Mouse (Mus musculus): ENCODE results near the gene Irgc1. TPM values are rescaled to one million over a fixed set of nuclear protein-coding genes. Genes with fewer than 3 reads are reported as not detected.

Irgc1 gene
- total RNA-seq, 1 experiment: not detected

DNA sequence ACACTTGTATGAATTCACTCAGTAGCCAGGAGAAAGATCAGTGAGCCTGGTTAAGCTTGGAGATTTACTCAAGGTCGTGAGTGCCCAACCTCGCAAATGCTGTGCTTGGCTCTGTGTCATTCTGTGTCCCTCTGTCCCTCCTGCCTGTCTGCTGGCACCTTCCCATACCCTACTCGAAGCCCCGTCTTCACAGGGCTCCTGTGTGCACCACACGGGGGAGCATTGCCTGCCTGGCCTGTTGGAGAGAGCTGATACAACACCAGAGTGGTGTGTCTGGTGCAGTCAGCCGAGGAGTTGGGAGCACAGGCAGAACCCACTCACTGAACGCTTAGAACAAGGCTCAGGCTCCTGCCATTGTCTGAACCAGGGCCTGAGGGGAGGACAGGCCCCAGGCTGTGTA is 30.4 kb downstream of the Irgc1 start:
- Histone ChIP-seq H3K27ac (ENCODE audit: insufficient read depth, low read depth, low read length, poor library complexity, severe bottlenecking) (no peak overlapping the region), H3K4me3 (ENCODE audit: insufficient read depth in 1 of 2, low read depth in 1 of 2, low read length in 2 of 2, poor library complexity in 1 of 2, severe bottlenecking in 1 of 2) (no peak overlapping the region), H3K9me3 (ENCODE audit: control insufficient read depth, insufficient read depth, low read depth, low read length) (no peaks in the 10 kb centered on the region), H3K36me3 (ENCODE audit: control insufficient read depth, insufficient read depth, low read length, poor library complexity, severe bottlenecking) (peaks cover 19% of the 10 kb centered on the region; the same call in 1 of the 2 replicates), H3K9ac (ENCODE audit: insufficient read depth, low read depth, low read length, poor library complexity, severe bottlenecking) (no peak overlapping the region), H3K4me1 (ENCODE audit: control insufficient read depth in 2 of 2, insufficient read depth in 2 of 2, low read length in 2 of 2, poor library complexity in 1 of 2) (no peaks in the 10 kb centered on the region)
- in situ Hi-C loops (cut with MboI; ENCODE audit: low sequenced_read_pairs in 2 of 2, unreplicated experiment in 2 of 2): loop anchor here in 1 of 2 experiments (25.0 kb wide), 1 partner anchor 91 kb away; the partner anchor contains the start of genes AC161166.1 and Zfp428
- no peak for DNase-seq (ENCODE audit: low read depth, low spot score)
- TF ChIP-seq ZNF384 (IDR thresholded peaks at IDR 0.05; ENCODE audit: low read depth, low read length): no peak
- no peak for TF ChIP-seq MAFK (IDR thresholded peaks at IDR 0.05; ENCODE audit: insufficient read depth, low read depth, low read length)
- no peak for TF ChIP-seq ZC3H11A (IDR thresholded peaks at IDR 0.05; ENCODE audit: borderline replicate concordance, low read depth, low read length)
- no peak for TF ChIP-seq HCFC1 (IDR thresholded peaks at IDR 0.05; ENCODE audit: borderline replicate concordance, insufficient read depth, low read length)
- TF ChIP-seq CHD2 (IDR thresholded peaks at IDR 0.05; ENCODE audit: low read depth, low read length): no peak

DNA sequence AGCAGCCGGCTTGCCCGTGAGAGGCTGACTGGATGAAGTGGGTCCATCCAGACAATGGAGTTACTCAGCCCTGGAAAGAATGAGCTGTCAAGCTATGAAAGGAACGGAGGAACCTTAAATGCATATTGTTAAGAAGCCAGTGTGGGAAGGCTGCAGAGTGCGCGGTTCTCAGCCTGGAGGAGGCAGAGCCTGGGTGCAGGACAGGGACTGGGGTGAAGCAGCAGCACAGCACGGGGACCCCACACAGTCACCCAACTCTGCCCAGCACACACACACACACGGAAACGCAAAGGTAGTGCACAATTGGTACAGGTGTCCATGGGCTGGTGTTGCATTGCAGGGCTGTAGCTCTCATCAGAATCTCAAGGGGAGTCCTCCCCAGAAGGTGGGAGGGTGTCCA is 32.5 kb downstream of the Irgc1 start:
- TF ChIP-seq MAFK (IDR thresholded peaks at IDR 0.05; ENCODE audit: insufficient read depth, low read depth, low read length) (no peak), HCFC1 (IDR thresholded peaks at IDR 0.05; ENCODE audit: borderline replicate concordance, insufficient read depth, low read length) (no peak), ZNF384 (IDR thresholded peaks at IDR 0.05; ENCODE audit: low read depth, low read length) (no peak), ZC3H11A (IDR thresholded peaks at IDR 0.05; ENCODE audit: borderline replicate concordance, low read depth, low read length) (no peak), CHD2 (IDR thresholded peaks at IDR 0.05; ENCODE audit: low read depth, low read length) (no peak)
- H3K9ac ChIP-seq (ENCODE audit: insufficient read depth, low read depth, low read length, poor library complexity, severe bottlenecking): no peak overlapping the region
- H3K4me3 ChIP-seq (ENCODE audit: insufficient read depth in 1 of 2, low read depth in 1 of 2, low read length in 2 of 2, poor library complexity in 1 of 2, severe bottlenecking in 1 of 2): no peak overlapping the region
- H3K9me3 ChIP-seq (ENCODE audit: control insufficient read depth, insufficient read depth, low read depth, low read length): no peaks in the 10 kb centered on the region
- H3K27ac ChIP-seq (ENCODE audit: insufficient read depth, low read depth, low read length, poor library complexity, severe bottlenecking): no peak overlapping the region
- in situ Hi-C loops (cut with MboI; ENCODE audit: low sequenced_read_pairs in 2 of 2, unreplicated experiment in 2 of 2): loop anchor here in 1 of 2 experiments (25.0 kb wide), 1 partner anchor 93 kb away; the partner anchor contains the start of genes AC161166.1 and Zfp428
- no peak for DNase-seq (ENCODE audit: low read depth, low spot score)
- no peaks in the 10 kb centered on the region for H3K4me1 ChIP-seq (ENCODE audit: control insufficient read depth in 2 of 2, insufficient read depth in 2 of 2, low read length in 2 of 2, poor library complexity in 1 of 2)
- peaks cover 24% of the 10 kb centered on the region; the same call in 1 of the 2 replicates for H3K36me3 ChIP-seq (ENCODE audit: control insufficient read depth, insufficient read depth, low read length, poor library complexity, severe bottlenecking)

- H3K9ac ChIP-seq (ENCODE audit: insufficient read depth, low read depth, low read length, poor library complexity, severe bottlenecking): no peak overlapping the region
- H3K4me3 ChIP-seq (ENCODE audit: insufficient read depth in 1 of 2, low read depth in 1 of 2, low read length in 2 of 2, poor library complexity in 1 of 2, severe bottlenecking in 1 of 2): no peak overlapping the region
- peaks cover 11% of the 10 kb centered on the region; the same call in 1 of the 2 replicates for H3K36me3 ChIP-seq (ENCODE audit: control insufficient read depth, insufficient read depth, low read length, poor library complexity, severe bottlenecking)
- no peak overlapping the region for H3K27ac ChIP-seq (ENCODE audit: insufficient read depth, low read depth, low read length, poor library complexity, severe bottlenecking)
- TF ChIP-seq MAFK (IDR thresholded peaks at IDR 0.05; ENCODE audit: insufficient read depth, low read depth, low read length) (no peak), CHD2 (IDR thresholded peaks at IDR 0.05; ENCODE audit: low read depth, low read length) (no peak), ZC3H11A (IDR thresholded peaks at IDR 0.05; ENCODE audit: borderline replicate concordance, low read depth, low read length) (no peak), HCFC1 (IDR thresholded peaks at IDR 0.05; ENCODE audit: borderline replicate concordance, insufficient read depth, low read length) (no peak), ZNF384 (IDR thresholded peaks at IDR 0.05; ENCODE audit: low read depth, low read length) (no peak)
- H3K4me1 ChIP-seq (ENCODE audit: control insufficient read depth in 2 of 2, insufficient read depth in 2 of 2, low read length in 2 of 2, poor library complexity in 1 of 2): peaks cover 0 to 4% of the 10 kb centered on the region in 2 experiments; a peak in 1 of 4 replicates
- DNase-seq (ENCODE audit: low read depth, low spot score): no peak
- in situ Hi-C loops (cut with MboI; ENCODE audit: low sequenced_read_pairs in 2 of 2, unreplicated experiment in 2 of 2): loop anchor here in 1 of 2 experiments (25.0 kb wide), 1 partner anchor 97 kb away; the partner anchor contains the start of genes AC161166.1 and Zfp428
- H3K9me3 ChIP-seq (ENCODE audit: control insufficient read depth, insufficient read depth, low read depth, low read length): no peaks in the 10 kb centered on the region
Observed at GRCm38 (mm10) chr7:24415261-24415660, 36.8 kb downstream of the Irgc1 start.

- no peak overlapping the region for H3K4me3 ChIP-seq (ENCODE audit: insufficient read depth in 1 of 2, low read depth in 1 of 2, low read length in 2 of 2, poor library complexity in 1 of 2, severe bottlenecking in 1 of 2)
- no peak overlapping the region for H3K27ac ChIP-seq (ENCODE audit: insufficient read depth, low read depth, low read length, poor library complexity, severe bottlenecking)
- peaks cover 9% of the 10 kb centered on the region; the same call in 1 of the 2 replicates for H3K36me3 ChIP-seq (ENCODE audit: control insufficient read depth, insufficient read depth, low read length, poor library complexity, severe bottlenecking)
- H3K9me3 ChIP-seq (ENCODE audit: control insufficient read depth, insufficient read depth, low read depth, low read length): no peaks in the 10 kb centered on the region
- TF ChIP-seq HCFC1 (IDR thresholded peaks at IDR 0.05; ENCODE audit: borderline replicate concordance, insufficient read depth, low read length) (no peak), ZC3H11A (IDR thresholded peaks at IDR 0.05; ENCODE audit: borderline replicate concordance, low read depth, low read length) (no peak), MAFK (IDR thresholded peaks at IDR 0.05; ENCODE audit: insufficient read depth, low read depth, low read length) (no peak), CHD2 (IDR thresholded peaks at IDR 0.05; ENCODE audit: low read depth, low read length) (no peak), ZNF384 (IDR thresholded peaks at IDR 0.05; ENCODE audit: low read depth, low read length) (no peak)
- in situ Hi-C loops (cut with MboI; ENCODE audit: low sequenced_read_pairs in 2 of 2, unreplicated experiment in 2 of 2): loop anchor here in 1 of 2 experiments (25.0 kb wide), 1 partner anchor 99 kb away; the partner anchor contains the start of genes AC161166.1 and Zfp428
- no peak overlapping the region for H3K9ac ChIP-seq (ENCODE audit: insufficient read depth, low read depth, low read length, poor library complexity, severe bottlenecking)
- peaks cover 0 to 4% of the 10 kb centered on the region in 2 experiments; a peak in 1 of 4 replicates for H3K4me1 ChIP-seq (ENCODE audit: control insufficient read depth in 2 of 2, insufficient read depth in 2 of 2, low read length in 2 of 2, poor library complexity in 1 of 2)
- DNase-seq (ENCODE audit: low read depth, low spot score): no peak
Observed at GRCm38 (mm10) chr7:24413630-24414029, 38.5 kb downstream of the Irgc1 start.

Measured in ES-E14 (cell line).